Mouse (Mus musculus) MEL (cell line): ENCODE measurements at regions not wholly inside any gene's neighbourhood (a gene's known extent, or its start where the extent isn't known, plus 50 kb on each side); places are given as distances from the start of the nearest gene placed in this dataset.

ENCODE experiments used
- CTCF ChIP-seq, 3 experiments: IDR thresholded peaks in 2 of 3; conservative IDR thresholded peaks in 1 of 3; 2 replicates each; pipeline ENCODE4 v1.5.1; 2011 to 2012; ENCODE audit warnings: low read length in 3 of 3, low read depth in 2 of 3, mild to moderate bottlenecking in 2 of 3, improper control_type of control experiment in 1 of 3, inconsistent platforms in 1 of 3, mixed read lengths in 1 of 3, moderate library complexity in 1 of 3; ENCODE audit not compliant: control insufficient read depth in 1 of 3, insufficient read depth in 1 of 3, poor library complexity in 1 of 3, severe bottlenecking in 1 of 3
- POLR2A ChIP-seq, 2 experiments: IDR thresholded peaks; 2 replicates each; pipeline ENCODE4 v1.6.1; 2011 to 2012; ENCODE audit warnings: low read length in 2 of 2, mild to moderate bottlenecking in 2 of 2, control low read depth in 1 of 2, improper control_type of control experiment in 1 of 2, low read depth in 1 of 2, moderate library complexity in 1 of 2; ENCODE audit not compliant: control insufficient read depth in 1 of 2, insufficient read depth in 1 of 2, poor library complexity in 1 of 2

- TF ChIP-seq CTCF (IDR thresholded peaks at IDR 0.05 in 2 of 3, conservative IDR thresholded peaks at IDR 0.05 in 1 of 3; ENCODE audit: control insufficient read depth in 1 of 3, insufficient read depth in 1 of 3, low read depth in 2 of 3, low read length in 3 of 3, poor library complexity in 1 of 3, severe bottlenecking in 1 of 3) = no peak
- TF ChIP-seq POLR2A (IDR thresholded peaks at IDR 0.05; ENCODE audit: control insufficient read depth in 1 of 2, insufficient read depth in 1 of 2, low read depth in 1 of 2, low read length in 2 of 2, poor library complexity in 1 of 2) = no peak
Measured at GRCm38 (mm10) chr11:18571557-18572209, 447.1 kb downstream of the Meis1 start.
